Mouse (Mus musculus) stomach, postnatal 0 days (tissue): ENCODE data around the gene Slc35f1. TPM values are rescaled to one million over a fixed set of nuclear protein-coding genes. Genes with fewer than 3 reads are reported as not detected.

ENCODE experiments used
- ATAC-seq: fragments of 200-750 bp; cut with Nextera tagmentation; 2 replicates; pipeline ENCODE4 v1.8.0; 2017; ENCODE audit not compliant: low FRiP score, low TSS enrichment
- DNase-seq: peaks from one replicate; pipeline ENCODE4 v3.0.0-alpha.2; 2016; ENCODE audit warnings: low spot score
- H3K27ac ChIP-seq: fragments of 300-500 bp; sonication (generic); replicated peaks from 2 replicates; pipeline ENCODE4 v1.5.1; 2014; ENCODE audit warnings: mild to moderate bottlenecking, control low read depth
- H3K27me3 ChIP-seq: fragments of 300-500 bp; sonication (generic); 2 replicates; pipeline ENCODE4 v1.6.1; 2014; ENCODE audit warnings: low read length; ENCODE audit not compliant: control insufficient read depth, insufficient read depth
- H3K36me3 ChIP-seq: fragments of 300-500 bp; sonication (generic); 2 replicates; pipeline ENCODE4 v1.6.1; 2014; ENCODE audit warnings: low read length, mixed read lengths; ENCODE audit not compliant: control insufficient read depth, insufficient read depth
- H3K4me1 ChIP-seq: fragments of 300-500 bp; sonication (generic); replicated peaks from 2 replicates; pipeline ENCODE4 v1.6.1; 2014; ENCODE audit warnings: antibody characterized with exemption; ENCODE audit not compliant: control insufficient read depth, insufficient read depth
- H3K4me2 ChIP-seq: fragments of 300-500 bp; sonication (generic); replicated peaks from 2 replicates; pipeline ENCODE4 v1.6.1; 2014; ENCODE audit warnings: low read depth, mild to moderate bottlenecking, control low read depth, moderate library complexity
- H3K4me3 ChIP-seq: fragments of 300-500 bp; sonication (generic); 2 replicates; pipeline ENCODE4 v1.5.1; 2014; ENCODE audit warnings: low read depth, low read length, control low read depth
- H3K9ac ChIP-seq: fragments of 300-500 bp; sonication (generic); 2 replicates; pipeline ENCODE4 v1.6.1; 2014; ENCODE audit warnings: mild to moderate bottlenecking, low read length, control low read depth, mixed read lengths
- H3K9me3 ChIP-seq: fragments of 300-500 bp; sonication (generic); 2 replicates; pipeline ENCODE4 v1.6.1; 2016; ENCODE audit warnings: low read length; ENCODE audit not compliant: control insufficient read depth
- CTCF ChIP-seq: IDR thresholded peaks from 2 replicates; pipeline ENCODE4 v1.5.1; 2016; ENCODE audit warnings: antibody characterized with exemption, low read depth, mild to moderate bottlenecking, moderate library complexity
- EP300 ChIP-seq: optimal IDR thresholded peaks from 2 replicates; pipeline ENCODE3; 2016; ENCODE audit warnings: antibody characterized with exemption
- WGBS: fragments of 180-500 bp; shearing (Covaris S2); extraction: QIAGEN DNeasy Blood & Tissue Kit; methylation state at CpG from one replicate; pipeline ENCODE4 v1.1.7; 2014; 5-methylcytosine and 5-hydroxymethylcytosine counted together
- polyA plus RNA-seq: library from polyadenylated mRNA; unstranded; fragments of >200 nt; fragmentation: Nextera tagmentation; extraction: Ambion mirVana; gene quantifications from 2 replicates; pipeline ENCODE4 v1.2.1, GENCODE M21; 2015

The Slc35f1 gene
- polyA plus RNA-seq, 1 experiment from 2014 or later: 0.99 TPM

- ATAC-seq (no peak), DNase-seq (no peak)
- H3K27ac ChIP-seq: no peak overlapping the region
- 81% methylated on average over 5 of the region's 5 CpGs for WGBS
- no peak overlapping the region for H3K4me3 ChIP-seq
- no peak for TF ChIP-seq EP300
- no peaks in the 10 kb centered on the region for H3K36me3 ChIP-seq
- no peak overlapping the region for H3K9ac ChIP-seq
- H3K9me3 ChIP-seq: no peaks in the 10 kb centered on the region
- no peaks in the 10 kb centered on the region for H3K27me3 ChIP-seq
- H3K4me1 ChIP-seq: no peaks in the 10 kb centered on the region
- no peak overlapping the region for H3K4me2 ChIP-seq
These were observed 228.4 kb downstream of the Slc35f1 start for GRCm38 (mm10) chr10:52918715-52919114.

DNA sequence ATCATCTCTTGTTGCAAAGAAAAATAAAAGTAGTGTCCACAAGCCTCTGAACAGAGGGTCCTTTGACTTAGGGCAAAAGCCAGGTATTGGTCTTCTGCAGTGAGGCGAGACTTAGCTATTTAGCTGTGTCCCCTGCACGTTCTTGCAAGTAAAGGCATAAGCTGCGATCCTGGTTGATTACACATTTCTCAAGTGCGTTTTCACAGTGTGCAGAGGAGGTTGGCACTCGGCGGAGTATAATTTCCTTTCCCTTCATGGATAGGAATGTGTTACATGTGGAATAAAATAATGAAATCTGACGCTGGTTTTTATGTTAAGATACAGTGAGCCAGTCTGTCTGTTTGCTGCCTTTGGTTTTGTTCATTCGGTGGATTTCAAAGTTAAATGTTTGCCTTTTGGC lies 232.8 kb downstream of the Slc35f1 start:
- TF ChIP-seq EP300 (no peak), CTCF (no peak)
- Histone ChIP-seq H3K27me3 (no peaks in the 10 kb centered on the region), H3K9ac (no peak overlapping the region), H3K4me2 (no peak overlapping the region), H3K27ac (no peak overlapping the region), H3K4me1 (no peaks in the 10 kb centered on the region), H3K4me3 (no peak overlapping the region), H3K9me3 (no peaks in the 10 kb centered on the region), H3K36me3 (no peaks in the 10 kb centered on the region)
- ATAC-seq: no peak
- WGBS: 42% methylated on average over 8 of the region's 8 CpGs
- DNase-seq: no peak

- H3K9me3 ChIP-seq: no peaks in the 10 kb centered on the region
- H3K27me3 ChIP-seq: no peaks in the 10 kb centered on the region
- 89% methylated on average over 3 of the region's 3 CpGs for WGBS
- no peak overlapping the region for H3K4me2 ChIP-seq
- no peak for TF ChIP-seq EP300
- no peak for TF ChIP-seq CTCF
- H3K4me3 ChIP-seq: no peak overlapping the region
- ATAC-seq (no peak), DNase-seq (no peak)
- no peak overlapping the region for H3K9ac ChIP-seq
- no peak overlapping the region for H3K27ac ChIP-seq
- H3K36me3 ChIP-seq: no peaks in the 10 kb centered on the region
- no peaks in the 10 kb centered on the region for H3K4me1 ChIP-seq
These were observed 236.0 kb downstream of the Slc35f1 start for GRCm38 (mm10) chr10:52926330-52926729.

- no peak for ATAC-seq
- H3K27ac ChIP-seq: no peak overlapping the region
- no peaks in the 10 kb centered on the region for H3K36me3 ChIP-seq
- TF ChIP-seq EP300 (no peak), CTCF (no peak)
- DNase-seq: no peak
- H3K9ac ChIP-seq: no peak overlapping the region
- H3K27me3 ChIP-seq: no peaks in the 10 kb centered on the region
- WGBS: 63% methylated on average over 1 of the region's 1 CpGs
- no peaks in the 10 kb centered on the region for H3K9me3 ChIP-seq
- H3K4me1 ChIP-seq: no peaks in the 10 kb centered on the region
- no peak overlapping the region for H3K4me2 ChIP-seq
- no peak overlapping the region for H3K4me3 ChIP-seq
These were observed 241.8 kb downstream of the Slc35f1 start for GRCm38 (mm10) chr10:52932159-52932558.

DNA sequence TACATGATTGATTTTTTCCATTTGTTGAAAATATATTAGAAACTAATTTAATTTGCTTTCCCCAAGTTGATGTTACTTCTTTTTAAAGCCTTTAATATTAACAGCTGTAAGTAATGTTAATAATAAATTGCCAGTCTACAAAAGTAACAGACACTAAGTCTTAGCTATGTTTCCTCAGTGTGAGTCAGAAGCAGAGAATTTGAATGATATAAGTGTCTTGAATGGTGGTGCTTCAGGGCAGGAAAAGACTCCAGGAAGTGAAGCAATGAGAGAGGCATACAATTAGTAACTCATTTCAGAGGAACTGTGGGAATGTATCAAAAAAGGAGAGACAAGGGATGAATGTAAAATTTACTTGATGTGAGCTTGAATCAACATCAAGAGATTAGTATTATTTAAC lies 244.3 kb downstream of the Slc35f1 start:
- Histone ChIP-seq H3K27me3 (no peaks in the 10 kb centered on the region), H3K27ac (no peak overlapping the region), H3K4me3 (no peak overlapping the region), H3K9me3 (no peaks in the 10 kb centered on the region), H3K4me2 (no peak overlapping the region), H3K4me1 (no peaks in the 10 kb centered on the region), H3K36me3 (no peaks in the 10 kb centered on the region), H3K9ac (no peak overlapping the region)
- TF ChIP-seq CTCF (no peak), EP300 (no peak)
- DNase-seq (no peak), ATAC-seq (no peak)

DNA sequence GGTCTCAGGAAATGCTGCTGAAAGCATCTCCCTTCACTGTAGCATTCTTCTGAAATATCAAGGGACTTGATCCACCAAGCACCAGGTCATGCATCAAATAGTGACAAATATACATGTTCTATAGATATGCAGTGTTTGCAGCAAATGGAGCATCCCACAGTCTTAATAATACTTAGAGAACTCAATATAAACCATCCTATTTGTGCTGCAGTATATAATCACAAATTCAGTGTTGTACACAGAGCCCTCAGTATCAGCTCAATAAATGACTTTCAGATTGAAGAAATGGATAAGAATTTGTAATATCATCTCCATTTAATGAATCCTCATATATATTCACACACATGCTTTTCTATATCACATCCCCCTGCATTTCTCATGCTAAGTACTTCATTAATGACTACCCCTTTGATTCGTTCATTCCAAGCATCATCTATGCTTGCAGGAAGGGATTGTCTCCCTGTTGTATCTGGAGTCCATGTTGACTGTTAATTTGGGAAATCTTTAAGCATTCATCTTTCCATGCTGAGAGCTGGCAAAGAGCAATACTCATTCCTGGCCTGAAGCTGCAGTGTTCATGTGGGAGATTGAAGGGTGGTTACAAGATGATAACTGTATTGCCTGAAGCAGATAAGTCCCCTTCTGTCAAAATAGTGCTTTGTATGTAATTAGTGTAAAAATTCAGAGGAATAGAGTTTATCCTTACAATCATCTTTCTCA lies 249.9 kb downstream of the Slc35f1 start:
- no peaks in the 10 kb centered on the region for H3K9me3 ChIP-seq
- DNase-seq: no peak
- TF ChIP-seq CTCF (no peak), EP300 (no peak)
- no peaks in the 10 kb centered on the region for H3K27me3 ChIP-seq
- H3K9ac ChIP-seq: no peak overlapping the region
- H3K4me1 ChIP-seq: no peaks in the 10 kb centered on the region
- no peaks in the 10 kb centered on the region for H3K36me3 ChIP-seq
- H3K4me3 ChIP-seq: no peak overlapping the region
- ATAC-seq: no peak
- no peak overlapping the region for H3K4me2 ChIP-seq
- no peak overlapping the region for H3K27ac ChIP-seq
- WGBS: 85% methylated on average over 1 of the region's 1 CpGs
